Mouse (Mus musculus) right cerebral cortex, postnatal 14 days (tissue): ENCODE results near the gene Gm4791.

ENCODE experiments used
- DNase-seq: peaks from one replicate; pipeline ENCODE4 v3.0.0; 2022

The Gm4791 gene

DNA sequence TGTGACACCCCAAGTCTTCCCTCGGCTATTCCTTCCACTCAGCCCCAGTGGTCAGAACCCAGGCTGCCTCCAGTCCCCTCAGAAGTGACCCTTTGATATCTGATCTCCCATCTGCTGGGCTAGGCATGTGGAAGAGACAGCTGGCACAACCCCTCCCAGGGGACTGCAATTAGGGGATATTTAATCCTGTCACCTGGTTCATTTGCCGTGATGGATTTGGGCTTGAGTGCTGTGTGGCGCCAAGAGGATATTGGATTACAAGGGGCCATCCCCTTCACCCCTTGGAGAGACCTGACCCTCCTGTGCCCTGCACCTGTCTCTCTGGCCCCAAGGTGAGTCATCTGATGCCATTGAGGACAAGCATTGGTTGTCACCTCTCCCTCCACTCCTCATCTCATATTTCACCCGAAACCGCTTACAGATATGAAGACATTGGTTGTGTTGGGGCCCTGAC lies at the start of gene Gm4791:
TSS of gene Gm4791 (plus strand) at position 404 of the 454 bp plus-strand sequence.
- DNase-seq, result no peak

DNA sequence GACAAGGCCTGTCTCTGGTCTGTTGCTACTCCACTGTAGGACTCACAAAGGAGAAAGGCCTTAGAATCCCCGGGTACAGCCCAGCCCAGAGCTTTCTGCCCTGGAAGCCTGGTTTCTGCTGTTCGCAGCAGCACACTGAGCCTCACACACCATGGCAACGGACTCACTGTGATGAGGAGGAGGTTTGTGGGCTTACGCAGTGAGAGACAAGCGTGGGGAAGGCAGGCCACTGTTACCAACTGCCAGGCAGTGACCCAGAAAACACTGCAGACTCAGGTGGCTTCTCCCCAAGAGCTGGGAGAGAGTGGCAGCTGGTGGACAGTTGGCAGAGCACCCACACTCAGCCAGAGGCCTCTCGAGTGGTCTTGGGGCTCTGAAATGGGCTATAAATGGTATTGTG lies 42.3 kb upstream of the Gm4791 start:
- peak; percentile 43 for DNase-seq

GRCm38 (mm10) chr9:46957420-46957950 lies 41.1 kb upstream of the Gm4791 start:
- DNase-seq, result no peak

GRCm38 (mm10) chr9:46966028-46966427 lies 32.5 kb upstream of the Gm4791 start:
- DNase-seq, result no peak

- DNase-seq, result no peak
Observed at GRCm38 (mm10) chr9:46968970-46969369, 29.6 kb upstream of the Gm4791 start.

GRCm38 (mm10) chr9:46969406-46969805 lies 29.1 kb upstream of the Gm4791 start:
- DNase-seq, result no peak

- no peak for DNase-seq
Observed at GRCm38 (mm10) chr9:46978806-46979205, 19.7 kb upstream of the Gm4791 start.

GRCm38 (mm10) chr9:46980111-46980510 lies 18.4 kb upstream of the Gm4791 start:
- DNase-seq, result no peak

GRCm38 (mm10) chr9:46983471-46983870 lies 15.1 kb upstream of the Gm4791 start:
- no peak for DNase-seq

GRCm38 (mm10) chr9:47041569-47041968 lies 43.0 kb downstream of the Gm4791 start:
- no peak for DNase-seq
